Mouse (Mus musculus): ENCODE data around the gene Slc7a11. TPM values are rescaled to one million over a fixed set of nuclear protein-coding genes. Genes with fewer than 3 reads are reported as not detected.

Gene Slc7a11
- polyA plus RNA-seq, 1 experiment from 2014 or later: 0.13 TPM

- H3K36me3 ChIP-seq (ENCODE audit: insufficient read depth, low read length): no peaks in the 10 kb centered on the region
- H3K9ac ChIP-seq (replicated peaks; ENCODE audit: low read depth): no peak overlapping the region
- no peak for ATAC-seq
- no peaks in the 10 kb centered on the region for H3K9me3 ChIP-seq (ENCODE audit: low read length)
- no peak for TF ChIP-seq CTCF (IDR thresholded peaks at IDR 0.05)
- no peak for TF ChIP-seq EP300 (IDR thresholded peaks at IDR 0.05)
- no peak overlapping the region for H3K27ac ChIP-seq (ENCODE audit: low read length)
- H3K4me2 ChIP-seq (replicated peaks; ENCODE audit: low read depth, low read length): no peak overlapping the region
- DNase-seq (ENCODE audit: low spot score): no peak
- no peak overlapping the region for H3K4me3 ChIP-seq (ENCODE audit: low read depth, low read length)
- H3K27me3 ChIP-seq (replicated peaks; ENCODE audit: insufficient read depth, low read length): no peaks in the 10 kb centered on the region
- 66% methylated on average over 9 of the region's 9 CpGs for WGBS
- no peaks in the 10 kb centered on the region for H3K4me1 ChIP-seq (ENCODE audit: insufficient read depth, low read depth, low read length)
Measured at GRCm38 (mm10) chr3:50035875-50036528, 407.4 kb downstream of the Slc7a11 start.

- Histone ChIP-seq H3K4me3 (ENCODE audit: low read depth, low read length) (no peak overlapping the region), H3K4me2 (replicated peaks; ENCODE audit: low read depth, low read length) (no peak overlapping the region), H3K36me3 (ENCODE audit: insufficient read depth, low read length) (no peaks in the 10 kb centered on the region), H3K9ac (replicated peaks; ENCODE audit: low read depth) (no peak overlapping the region), H3K9me3 (ENCODE audit: low read length) (no peaks in the 10 kb centered on the region), H3K27ac (ENCODE audit: low read length) (no peak overlapping the region), H3K4me1 (ENCODE audit: insufficient read depth, low read depth, low read length) (no peaks in the 10 kb centered on the region), H3K27me3 (replicated peaks; ENCODE audit: insufficient read depth, low read length) (no peaks in the 10 kb centered on the region)
- no peak for TF ChIP-seq CTCF (IDR thresholded peaks at IDR 0.05)
- no peak for TF ChIP-seq EP300 (IDR thresholded peaks at IDR 0.05)
- WGBS: 59% methylated on average over 3 of the region's 3 CpGs
- ATAC-seq: no peak
- DNase-seq (ENCODE audit: low spot score): no peak
Measured at GRCm38 (mm10) chr3:50033325-50033724, 410.1 kb downstream of the Slc7a11 start.

DNA sequence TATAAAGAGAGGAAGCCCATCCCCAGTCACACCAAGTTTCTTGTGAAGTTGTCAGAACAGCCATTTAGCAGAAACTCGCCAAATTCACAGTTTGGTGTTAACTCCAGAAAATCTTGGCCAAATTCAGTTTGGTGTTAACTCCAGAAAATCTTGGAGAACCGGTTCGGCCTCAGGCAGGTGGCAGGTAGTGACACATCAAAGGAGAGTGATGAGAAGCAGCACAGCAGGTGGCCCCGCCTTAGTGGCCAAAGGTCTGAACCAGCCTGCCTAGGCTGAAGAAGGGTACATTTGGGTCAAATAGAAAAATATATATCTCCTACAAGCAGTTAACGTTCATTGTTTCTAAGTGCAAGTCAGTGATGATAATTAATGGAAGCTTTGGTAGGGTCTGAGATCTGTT, 417.4 kb downstream of the Slc7a11 start:
- no peak for ATAC-seq
- no peaks in the 10 kb centered on the region for H3K36me3 ChIP-seq (ENCODE audit: insufficient read depth, low read length)
- H3K9me3 ChIP-seq (ENCODE audit: low read length): no peaks in the 10 kb centered on the region
- no peak overlapping the region for H3K4me2 ChIP-seq (replicated peaks; ENCODE audit: low read depth, low read length)
- WGBS: 45% methylated on average over 5 of the region's 5 CpGs
- H3K9ac ChIP-seq (replicated peaks; ENCODE audit: low read depth): no peak overlapping the region
- TF ChIP-seq CTCF (IDR thresholded peaks at IDR 0.05) (no peak), EP300 (IDR thresholded peaks at IDR 0.05) (no peak)
- no peaks in the 10 kb centered on the region for H3K27me3 ChIP-seq (replicated peaks; ENCODE audit: insufficient read depth, low read length)
- no peak overlapping the region for H3K4me3 ChIP-seq (ENCODE audit: low read depth, low read length)
- no peak overlapping the region for H3K27ac ChIP-seq (ENCODE audit: low read length)
- no peak for DNase-seq (ENCODE audit: low spot score)
- H3K4me1 ChIP-seq (ENCODE audit: insufficient read depth, low read depth, low read length): no peaks in the 10 kb centered on the region

GRCm38 (mm10) chr3:50014396-50014795, 429.0 kb downstream of the Slc7a11 start:
- no peaks in the 10 kb centered on the region for H3K9me3 ChIP-seq (ENCODE audit: low read length)
- DNase-seq (ENCODE audit: low spot score) (no peak), ATAC-seq (no peak)
- H3K36me3 ChIP-seq (ENCODE audit: insufficient read depth, low read length): no peaks in the 10 kb centered on the region
- 69% methylated on average over 4 of the region's 4 CpGs for WGBS
- H3K27ac ChIP-seq (ENCODE audit: low read length): no peak overlapping the region
- H3K4me3 ChIP-seq (ENCODE audit: low read depth, low read length): no peak overlapping the region
- no peak for TF ChIP-seq EP300 (IDR thresholded peaks at IDR 0.05)
- TF ChIP-seq CTCF (IDR thresholded peaks at IDR 0.05): no peak
- no peaks in the 10 kb centered on the region for H3K4me1 ChIP-seq (ENCODE audit: insufficient read depth, low read depth, low read length)
- no peaks in the 10 kb centered on the region for H3K27me3 ChIP-seq (replicated peaks; ENCODE audit: insufficient read depth, low read length)
- H3K9ac ChIP-seq (replicated peaks; ENCODE audit: low read depth): no peak overlapping the region
- no peak overlapping the region for H3K4me2 ChIP-seq (replicated peaks; ENCODE audit: low read depth, low read length)

DNA sequence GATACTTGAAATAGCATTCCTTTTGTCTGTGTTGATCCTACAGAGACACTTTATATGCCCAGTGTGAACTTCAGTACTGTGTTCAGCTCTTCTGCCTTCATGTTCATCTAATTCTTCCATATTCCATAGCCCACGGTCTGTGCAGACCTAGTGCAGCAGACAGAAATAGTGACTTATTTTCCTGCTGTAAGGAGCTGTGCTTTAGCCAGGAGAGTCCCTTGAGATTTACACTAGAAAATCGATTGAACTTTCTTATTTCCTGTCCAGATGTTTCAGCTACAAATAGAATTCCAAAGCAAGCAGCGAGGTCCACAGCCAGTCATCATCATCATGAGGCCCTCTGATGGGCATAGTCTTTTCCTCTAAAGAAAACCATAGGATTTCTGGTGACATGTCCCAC, 431.4 kb downstream of the Slc7a11 start:
- H3K27me3 ChIP-seq (replicated peaks; ENCODE audit: insufficient read depth, low read length): no peaks in the 10 kb centered on the region
- TF ChIP-seq CTCF (IDR thresholded peaks at IDR 0.05): no peak
- TF ChIP-seq EP300 (IDR thresholded peaks at IDR 0.05): no peak
- H3K9me3 ChIP-seq (ENCODE audit: low read length): no peaks in the 10 kb centered on the region
- no peak overlapping the region for H3K4me2 ChIP-seq (replicated peaks; ENCODE audit: low read depth, low read length)
- no peak overlapping the region for H3K4me3 ChIP-seq (ENCODE audit: low read depth, low read length)
- 35% methylated on average over 3 of the region's 3 CpGs for WGBS
- no peak overlapping the region for H3K27ac ChIP-seq (ENCODE audit: low read length)
- no peak overlapping the region for H3K9ac ChIP-seq (replicated peaks; ENCODE audit: low read depth)
- H3K36me3 ChIP-seq (ENCODE audit: insufficient read depth, low read length): no peaks in the 10 kb centered on the region
- ATAC-seq (no peak), DNase-seq (ENCODE audit: low spot score) (no peak)
- H3K4me1 ChIP-seq (ENCODE audit: insufficient read depth, low read depth, low read length): no peaks in the 10 kb centered on the region

- Histone ChIP-seq H3K9ac (replicated peaks; ENCODE audit: low read depth) (no peak overlapping the region), H3K4me2 (replicated peaks; ENCODE audit: low read depth, low read length) (no peak overlapping the region), H3K36me3 (ENCODE audit: insufficient read depth, low read length) (no peaks in the 10 kb centered on the region), H3K27me3 (replicated peaks; ENCODE audit: insufficient read depth, low read length) (no peaks in the 10 kb centered on the region), H3K4me3 (ENCODE audit: low read depth, low read length) (no peak overlapping the region), H3K27ac (ENCODE audit: low read length) (no peak overlapping the region), H3K4me1 (ENCODE audit: insufficient read depth, low read depth, low read length) (no peaks in the 10 kb centered on the region), H3K9me3 (ENCODE audit: low read length) (no peaks in the 10 kb centered on the region)
- ATAC-seq (no peak), DNase-seq (ENCODE audit: low spot score) (no peak)
- TF ChIP-seq EP300 (IDR thresholded peaks at IDR 0.05) (no peak), CTCF (IDR thresholded peaks at IDR 0.05) (no peak)
- WGBS: 32% methylated on average over 5 of the region's 5 CpGs
Measured at GRCm38 (mm10) chr3:50003970-50004683, 439.3 kb downstream of the Slc7a11 start.
